Mouse (Mus musculus): ENCODE data around the gene Epha4.

Epha4 gene

GRCm38 (mm10) chr1:77388556-77388955 lies 126.3 kb downstream of the Epha4 start:
- TF ChIP-seq GATA4 (IDR thresholded peaks at IDR 0.05; ENCODE audit: insufficient replicate concordance, low read length) = no peak

GRCm38 (mm10) chr1:77385613-77386012 lies 129.3 kb downstream of the Epha4 start:
- TF ChIP-seq GATA4 (IDR thresholded peaks at IDR 0.05; ENCODE audit: insufficient replicate concordance, low read length) = no peak

GRCm38 (mm10) chr1:77383466-77383865 lies 131.4 kb downstream of the Epha4 start:
- TF ChIP-seq GATA4 (IDR thresholded peaks at IDR 0.05; ENCODE audit: insufficient replicate concordance, low read length) = no peak

GRCm38 (mm10) chr1:77377550-77377980 lies 137.3 kb downstream of the Epha4 start:
- TF ChIP-seq GATA4 (IDR thresholded peaks at IDR 0.05; ENCODE audit: insufficient replicate concordance, low read length) = no peak

GRCm38 (mm10) chr1:77374054-77374453 lies 140.8 kb downstream of the Epha4 start:
- no peak for TF ChIP-seq GATA4 (IDR thresholded peaks at IDR 0.05; ENCODE audit: insufficient replicate concordance, low read length)

- TF ChIP-seq GATA4 (IDR thresholded peaks at IDR 0.05; ENCODE audit: insufficient replicate concordance, low read length) = no peak
Observed at GRCm38 (mm10) chr1:77370921-77371320, 144.0 kb downstream of the Epha4 start.

GRCm38 (mm10) chr1:77369255-77369837 lies 145.5 kb downstream of the Epha4 start:
- no peak for TF ChIP-seq GATA4 (IDR thresholded peaks at IDR 0.05; ENCODE audit: insufficient replicate concordance, low read length)

- no peak for TF ChIP-seq GATA4 (IDR thresholded peaks at IDR 0.05; ENCODE audit: insufficient replicate concordance, low read length)
Observed at GRCm38 (mm10) chr1:77365850-77366249, 149.0 kb downstream of the Epha4 start.

- TF ChIP-seq GATA4 (IDR thresholded peaks at IDR 0.05; ENCODE audit: insufficient replicate concordance, low read length) = no peak
Observed at GRCm38 (mm10) chr1:77364596-77364995, 150.3 kb downstream of the Epha4 start.

GRCm38 (mm10) chr1:77363848-77364247 lies 151.0 kb downstream of the Epha4 start:
- no peak for TF ChIP-seq GATA4 (IDR thresholded peaks at IDR 0.05; ENCODE audit: insufficient replicate concordance, low read length)

GRCm38 (mm10) chr1:77346459-77346858 lies 168.4 kb downstream of the Epha4 start:
- no peak for TF ChIP-seq GATA4 (IDR thresholded peaks at IDR 0.05; ENCODE audit: insufficient replicate concordance, low read length)

GRCm38 (mm10) chr1:77343792-77344191 lies 171.1 kb downstream of the Epha4 start:
- TF ChIP-seq GATA4 (IDR thresholded peaks at IDR 0.05; ENCODE audit: insufficient replicate concordance, low read length) = no peak

GRCm38 (mm10) chr1:77339701-77340100 lies 175.2 kb downstream of the Epha4 start:
- TF ChIP-seq GATA4 (IDR thresholded peaks at IDR 0.05; ENCODE audit: insufficient replicate concordance, low read length) = no peak

GRCm38 (mm10) chr1:77338346-77338745 lies 176.5 kb downstream of the Epha4 start:
- TF ChIP-seq GATA4 (IDR thresholded peaks at IDR 0.05; ENCODE audit: insufficient replicate concordance, low read length) = no peak

- TF ChIP-seq GATA4 (IDR thresholded peaks at IDR 0.05; ENCODE audit: insufficient replicate concordance, low read length) = no peak
Observed at GRCm38 (mm10) chr1:77336937-77337336, 178.0 kb downstream of the Epha4 start.

- no peak for TF ChIP-seq GATA4 (IDR thresholded peaks at IDR 0.05; ENCODE audit: insufficient replicate concordance, low read length)
Observed at GRCm38 (mm10) chr1:77318597-77319127, 196.2 kb downstream of the Epha4 start.

All from liver, adult (tissue).